Comparison of ENCODE assay signal across 8 mouse cellular contexts in genomic region chr17:75551512-75552400, GRCm38 (mm10). TPM values are rescaled to one million over a fixed set of nuclear protein-coding genes. Genes with fewer than 3 reads are reported as not detected.
DNase-seq lines count a peak whose midpoint lies in the region; ATAC-seq and TF ChIP-seq lines count a peak whose summit lies in the region.

Fam98a (minus strand) TSS chr17:75551946.

- H3K4me2 ChIP-seq in kidney, embryonic 14.5 days (replicated peaks; ENCODE audit: low read depth, low read length), result peak within 1 kb of the TSS; percentile 67
- H3K4me2 ChIP-seq in limb, embryonic 15.5 days, result peak within 1 kb of the TSS; percentile 74

- H3K27me3 ChIP-seq in kidney, embryonic 14.5 days (ENCODE audit: control insufficient read depth, insufficient read depth, low read length), result no peaks in the 10 kb centered on the region
- H3K27me3 ChIP-seq in limb, embryonic 15.5 days, result no peaks in the 10 kb centered on the region

- DNase-seq in A20 (ENCODE audit: low read depth, low spot score), result peak; percentile 100
- peak; percentile 96 to 98 for DNase-seq in heart, adult 9 months (ENCODE audit: low spot score in 2 of 2)
- DNase-seq in monocyte, adult 2 months (ENCODE audit: low read depth in 1 of 2, low spot score in 2 of 2), result peak; percentile 95
- DNase-seq in spleen, postnatal 36 days (ENCODE audit: low spot score in 2 of 2), result peak; percentile 97

- H3K9ac ChIP-seq in kidney, embryonic 14.5 days (ENCODE audit: low read depth, low read length), result peak within 1 kb of the TSS; percentile 64
- peak within 1 kb of the TSS; percentile 76 for H3K9ac ChIP-seq in limb, embryonic 15.5 days

- peak within 1 kb of the TSS; percentile 83 for H3K4me3 ChIP-seq in bone marrow macrophage, adult 2 months (ENCODE audit: insufficient read depth, low read length)
- peak within 1 kb of the TSS; percentile 80 for H3K4me3 ChIP-seq in embryonic fibroblast, embryonic 13.5 days (ENCODE audit: insufficient read depth, low read length)
- H3K4me3 ChIP-seq in kidney, embryonic 14.5 days (ENCODE audit: low read length), result peak within 1 kb of the TSS; percentile 72
- H3K4me3 ChIP-seq in limb, embryonic 15.5 days, result peak within 1 kb of the TSS; percentile 95

- TF ChIP-seq POLR2A in bone marrow macrophage, adult 2 months (IDR thresholded peaks at IDR 0.05; ENCODE audit: borderline replicate concordance, low read depth, low read length), result peak; percentile 49; the same call in 1 of the 2 replicates
- TF ChIP-seq POLR2A in embryonic fibroblast, embryonic 13.5 days (IDR thresholded peaks at IDR 0.05; ENCODE audit: low read depth, low read length), result peak; percentile 87

- no peak within 1 kb of the TSS for H3K27ac ChIP-seq in bone marrow macrophage, adult 2 months (ENCODE audit: insufficient read depth, low read depth, low read length)
- no peak within 1 kb of the TSS for H3K27ac ChIP-seq in embryonic fibroblast, embryonic 13.5 days (ENCODE audit: insufficient read depth, low read length)
- H3K27ac ChIP-seq in kidney, embryonic 14.5 days (ENCODE audit: low read depth, low read length), result peak within 1 kb of the TSS; percentile 38; the same call in 1 of the 2 replicates
- peak within 1 kb of the TSS; percentile 80 for H3K27ac ChIP-seq in limb, embryonic 15.5 days

- peak; percentile 99 for ATAC-seq in kidney, embryonic 14.5 days (ENCODE audit: low FRiP score, low TSS enrichment)
- peak; percentile 98 for ATAC-seq in limb, embryonic 15.5 days (ENCODE audit: insufficient number of reproducible peaks, low FRiP score, low TSS enrichment, low read depth)

- no peaks in the 10 kb centered on the region for H3K9me3 ChIP-seq in kidney, embryonic 14.5 days (ENCODE audit: control insufficient read depth, low read length)
- H3K9me3 ChIP-seq in limb, embryonic 15.5 days, result no peaks in the 10 kb centered on the region

- peaks cover 6% of the 10 kb centered on the region; the same call in 1 of the 2 replicates for H3K4me1 ChIP-seq in bone marrow macrophage, adult 2 months (ENCODE audit: control insufficient read depth, insufficient read depth, low read length)
- 0 out of 2 replicates have a peak, but pooled peaks cover 3% of the 10 kb centered on the region for H3K4me1 ChIP-seq in embryonic fibroblast, embryonic 13.5 days (ENCODE audit: control insufficient read depth, insufficient read depth, low read length)
- peaks cover 4% of the 10 kb centered on the region; the same call in 1 of the 2 replicates for H3K4me1 ChIP-seq in kidney, embryonic 14.5 days (ENCODE audit: control insufficient read depth, insufficient read depth, low read length)
- H3K4me1 ChIP-seq in limb, embryonic 15.5 days, result peaks cover 19% of the 10 kb centered on the region

- no peak for TF ChIP-seq CTCF in bone marrow macrophage, adult 2 months (IDR thresholded peaks at IDR 0.05; ENCODE audit: low read depth, low read length)
- peak; percentile 19; the same call in 1 of the 2 replicates for TF ChIP-seq CTCF in embryonic fibroblast, embryonic 13.5 days (IDR thresholded peaks at IDR 0.05; ENCODE audit: borderline replicate concordance, insufficient read depth, low read length)

- H3K36me3 ChIP-seq in kidney, embryonic 14.5 days (ENCODE audit: control insufficient read depth, insufficient read depth, low read length), result peaks cover 7% of the 10 kb centered on the region; the same call in 1 of the 2 replicates
- peaks cover 10% of the 10 kb centered on the region; the same call in 1 of the 2 replicates for H3K36me3 ChIP-seq in limb, embryonic 15.5 days

- WGBS in kidney, embryonic 14.5 days, result under 1% methylated on average over 53 of the region's 56 CpGs
- WGBS in limb, embryonic 15.5 days, result under 1% methylated on average over 56 of the region's 56 CpGs

RNA-seq across cellular contexts. Expression of gene Fam98a, which starts in this region (rescaled TPM):
- 15.4 and 15.5 TPM in 2 replicates for polyA plus RNA-seq in bone marrow macrophage, adult 2 months (2012; ENCODE audit: insufficient read depth, insufficient read length, missing spikeins)
- 89.0 and 94.7 TPM in 2 replicates for polyA plus RNA-seq in embryonic fibroblast, embryonic 13.5 days (2011; ENCODE audit: insufficient read length, low read depth, missing spikeins)
- polyA plus RNA-seq in kidney, embryonic 14.5 days (2014; fragmentation: Nextera tagmentation; extraction: Ambion mirVana), result 8.6 and 9.7 TPM in 2 replicates
- polyA plus RNA-seq in limb, embryonic 15.5 days (2015; fragmentation: Nextera tagmentation; extraction: Ambion mirVana), result 33.0 and 33.3 TPM in 2 replicates

Comparison
In these comparisons a context has a peak if more than half of its experiments do, and no peak if none do; other contexts are left out.
1. H3K27ac ChIP-seq: peak in kidney, embryonic 14.5 days (single experiment) and limb, embryonic 15.5 days (single experiment); none in bone marrow macrophage, adult 2 months (single experiment) and embryonic fibroblast, embryonic 13.5 days (single experiment).
2. Peak in every context shown above with its lines, with median percentiles within 50 percentile points of each other: DNase-seq and H3K4me3 ChIP-seq.